Mouse (Mus musculus): Measurements from ENCODE around the gene Gm5771.
"Not testable (repeated sequence)": the region's sequence is repeated elsewhere in the genome, so short reads cannot be mapped to it uniquely, and the experiment has no call there.

Gm5771 gene

GRCm38 (mm10) chr6:41392056-41392455, at the start of gene Gm5771:
Gm5771 (plus strand) TSS chr6:41392356.
- DNase-seq = not testable (repeated sequence)

- no peak for DNase-seq
Measured at GRCm38 (mm10) chr6:41353932-41354331, 38.2 kb upstream of the Gm5771 start, which contains the start of gene Try10. Try10 (plus strand) TSS chr6:41354105.

- DNase-seq = not testable (repeated sequence)
Measured at GRCm38 (mm10) chr6:41373772-41374171, 18.4 kb upstream of the Gm5771 start.

GRCm38 (mm10) chr6:41377578-41377977, 14.6 kb upstream of the Gm5771 start, which contains the start of gene Prss3:
Prss3 (minus strand) TSS chr6:41377678.
- not testable (repeated sequence) for DNase-seq

- DNase-seq = no peak
Measured at GRCm38 (mm10) chr6:41386781-41387180, 5.4 kb upstream of the Gm5771 start.

- not testable (repeated sequence) for DNase-seq
Measured at GRCm38 (mm10) chr6:41391640-41392039, 516 bp upstream of the Gm5771 start.

GRCm38 (mm10) chr6:41442261-41442660, 50.1 kb downstream of the Gm5771 start:
- DNase-seq = not testable (repeated sequence)

GRCm38 (mm10) chr6:41446045-41446444, 53.9 kb downstream of the Gm5771 start, which contains the start of gene Gm10334:
Gm10334 (minus strand) TSS chr6:41446145.
- not testable (repeated sequence) for DNase-seq

All from kidney, adult 9 months (tissue).